Mouse (Mus musculus) brain, embryonic 14.5 days (tissue): ENCODE data around the gene Plekhg6.

Experiments used
- CTCF ChIP-seq: fragments of 200-500 bp; IDR thresholded peaks from 2 replicates; pipeline ENCODE4 v1.5.1; 2012; ENCODE audit warnings: inconsistent platforms, mild to moderate bottlenecking, moderate library complexity, borderline replicate concordance; ENCODE audit not compliant: insufficient read depth, insufficient read length; ENCODE audit errors: extremely low read depth
- POLR2A ChIP-seq: fragments of 200-500 bp; IDR thresholded peaks from 2 replicates; pipeline ENCODE4 v1.6.1; 2012; ENCODE audit warnings: mild to moderate bottlenecking, inconsistent platforms, borderline replicate concordance; ENCODE audit not compliant: poor library complexity, insufficient read depth, insufficient read length, severe bottlenecking; ENCODE audit errors: extremely low read depth

- TF ChIP-seq CTCF (no peak), POLR2A (no peak)
Observed at GRCm38 (mm10) chr6:125317077-125317476, 63.5 kb downstream of the Plekhg6 start.
